Mouse (Mus musculus): ENCODE measurements around the gene Crim1.

DNA sequence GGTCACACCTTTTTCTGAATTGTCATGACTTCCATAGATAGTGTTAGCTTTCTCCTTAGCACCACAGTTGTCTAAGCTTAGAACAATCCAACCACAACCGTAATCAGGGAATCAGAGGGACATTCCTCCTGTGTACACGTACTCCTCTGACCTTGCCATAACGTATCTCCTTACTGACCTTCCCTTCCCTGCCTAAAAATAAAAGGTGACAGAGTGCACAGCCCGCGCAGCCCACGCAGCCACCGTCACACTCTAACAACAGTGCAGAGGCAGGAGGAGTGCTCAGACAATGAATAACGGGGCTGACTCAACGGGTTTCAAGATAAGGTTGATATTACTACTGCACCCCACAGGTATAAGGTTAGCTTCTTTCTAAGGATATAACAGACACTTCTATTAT, 203.8 kb downstream of the Crim1 start:
- TF ChIP-seq CTCF (IDR thresholded peaks at IDR 0.05; ENCODE audit: borderline replicate concordance, control insufficient read depth, extremely low read depth, insufficient read depth, low read length, poor library complexity) (no peak), POLR2A (IDR thresholded peaks at IDR 0.05; ENCODE audit: control insufficient read depth, extremely low read depth, insufficient read depth, low read length, poor library complexity) (no peak)
